Mouse (Mus musculus): ENCODE data around the gene Oat. TPM values are rescaled to one million over a fixed set of nuclear protein-coding genes. Genes with fewer than 3 reads are reported as not detected.

The Oat gene
- total and polyA plus RNA-seq, 2 experiments from 2014 or later, result 105 TPM

DNA sequence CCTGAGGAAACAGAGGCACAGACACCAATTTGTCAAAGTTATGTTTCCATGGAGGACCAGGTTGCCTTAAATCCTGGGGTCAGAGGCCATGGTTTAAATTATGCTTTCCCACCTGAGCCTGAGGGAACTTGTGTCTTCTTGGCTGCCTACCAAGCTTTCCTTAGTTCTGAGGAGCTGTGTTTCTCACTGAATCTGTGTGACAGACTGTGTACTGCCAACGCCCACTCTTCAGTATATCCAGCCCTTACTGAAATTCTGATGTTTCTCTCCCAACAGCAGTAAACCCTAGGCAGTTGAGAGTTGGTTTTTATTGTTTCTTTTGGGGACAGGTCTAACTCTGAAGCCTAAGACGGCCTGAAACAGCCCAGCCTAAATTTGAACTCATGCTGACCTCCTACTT lies 17.6 kb upstream of the Oat start:
- no peak for TF ChIP-seq CTCF (IDR thresholded peaks at IDR 0.05; ENCODE audit: low read depth)
- no peak overlapping the region for H3K27ac ChIP-seq (ENCODE audit: low read depth, low read length)
- H3K9ac ChIP-seq, result no peak overlapping the region
- H3K4me2 ChIP-seq (ENCODE audit: low read depth), result no peak overlapping the region
- ATAC-seq (no peak), DNase-seq (no peak)
- WGBS, result 60% methylated on average over 2 of the region's 2 CpGs
- H3K4me3 ChIP-seq (ENCODE audit: low read depth, low read length), result no peak overlapping the region
- H3K27me3 ChIP-seq (ENCODE audit: insufficient read depth, low read length), result peaks cover 26% of the 10 kb centered on the region
- H3K36me3 ChIP-seq (ENCODE audit: insufficient read depth), result no peaks in the 10 kb centered on the region
- H3K4me1 ChIP-seq (ENCODE audit: insufficient read depth), result peaks cover 8% of the 10 kb centered on the region; the same call in 1 of the 2 replicates
- H3K9me3 ChIP-seq (ENCODE audit: low read length), result no peaks in the 10 kb centered on the region

DNA sequence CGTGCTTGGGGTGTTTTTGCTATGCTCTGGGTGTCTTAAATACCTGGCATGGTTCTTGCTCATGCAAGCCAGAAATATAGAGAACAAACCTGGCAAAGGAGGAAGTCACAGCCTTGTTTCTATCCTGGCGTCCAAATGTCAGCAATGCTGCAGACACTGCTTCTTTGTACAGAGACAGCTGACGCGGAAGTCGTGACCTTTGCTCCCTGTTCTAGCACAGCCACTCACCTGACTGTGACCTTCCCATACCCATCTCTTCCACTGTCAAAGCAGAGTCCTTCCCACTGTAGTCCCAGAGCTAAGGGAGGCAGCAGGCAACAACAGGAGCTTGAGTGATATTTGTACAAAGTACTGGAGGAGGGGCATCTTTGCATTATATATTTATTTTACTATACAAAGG lies 13.4 kb upstream of the Oat start:
- no peaks in the 10 kb centered on the region for H3K9me3 ChIP-seq (ENCODE audit: low read length)
- ATAC-seq (no peak), DNase-seq (no peak)
- H3K4me2 ChIP-seq (ENCODE audit: low read depth), result no peak overlapping the region
- H3K9ac ChIP-seq, result no peak overlapping the region
- H3K4me3 ChIP-seq (ENCODE audit: low read depth, low read length), result no peak overlapping the region
- H3K27ac ChIP-seq (ENCODE audit: low read depth, low read length), result no peak overlapping the region
- no peak for TF ChIP-seq CTCF (IDR thresholded peaks at IDR 0.05; ENCODE audit: low read depth)
- no peaks in the 10 kb centered on the region for H3K27me3 ChIP-seq (ENCODE audit: insufficient read depth, low read length)
- 68% methylated on average over 5 of the region's 5 CpGs for WGBS
- no peaks in the 10 kb centered on the region for H3K36me3 ChIP-seq (ENCODE audit: insufficient read depth)
- H3K4me1 ChIP-seq (ENCODE audit: insufficient read depth), result no peaks in the 10 kb centered on the region

DNA sequence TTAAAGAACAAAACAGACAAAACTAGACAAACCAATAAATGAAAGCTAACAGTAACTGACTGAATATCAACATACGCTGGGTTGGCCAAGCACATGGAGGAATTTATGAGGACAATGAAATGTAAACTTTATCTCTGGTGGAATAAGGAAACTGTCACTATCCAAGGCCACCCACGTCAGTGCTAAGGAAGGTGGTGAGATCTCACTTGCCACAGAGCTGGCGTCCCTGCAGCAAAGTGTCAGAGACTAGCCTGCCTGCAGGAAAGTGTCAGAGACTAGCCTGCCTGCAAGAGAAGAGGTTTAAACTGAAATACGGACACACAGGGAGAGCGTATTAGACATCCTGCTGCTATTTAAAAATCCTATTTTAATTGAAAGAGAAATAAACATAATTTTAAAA lies 11.0 kb upstream of the Oat start:
- Histone ChIP-seq H3K27ac (ENCODE audit: low read depth, low read length) (no peak overlapping the region), H3K4me2 (ENCODE audit: low read depth) (no peak overlapping the region), H3K27me3 (ENCODE audit: insufficient read depth, low read length) (no peaks in the 10 kb centered on the region), H3K9me3 (ENCODE audit: low read length) (no peaks in the 10 kb centered on the region), H3K4me3 (ENCODE audit: low read depth, low read length) (no peak overlapping the region), H3K36me3 (ENCODE audit: insufficient read depth) (no peaks in the 10 kb centered on the region), H3K4me1 (ENCODE audit: insufficient read depth) (no peaks in the 10 kb centered on the region), H3K9ac (no peak overlapping the region)
- 71% methylated on average over 5 of the region's 5 CpGs for WGBS
- no peak for TF ChIP-seq CTCF (IDR thresholded peaks at IDR 0.05; ENCODE audit: low read depth)
- no peak for ATAC-seq
- DNase-seq, result no peak

DNA sequence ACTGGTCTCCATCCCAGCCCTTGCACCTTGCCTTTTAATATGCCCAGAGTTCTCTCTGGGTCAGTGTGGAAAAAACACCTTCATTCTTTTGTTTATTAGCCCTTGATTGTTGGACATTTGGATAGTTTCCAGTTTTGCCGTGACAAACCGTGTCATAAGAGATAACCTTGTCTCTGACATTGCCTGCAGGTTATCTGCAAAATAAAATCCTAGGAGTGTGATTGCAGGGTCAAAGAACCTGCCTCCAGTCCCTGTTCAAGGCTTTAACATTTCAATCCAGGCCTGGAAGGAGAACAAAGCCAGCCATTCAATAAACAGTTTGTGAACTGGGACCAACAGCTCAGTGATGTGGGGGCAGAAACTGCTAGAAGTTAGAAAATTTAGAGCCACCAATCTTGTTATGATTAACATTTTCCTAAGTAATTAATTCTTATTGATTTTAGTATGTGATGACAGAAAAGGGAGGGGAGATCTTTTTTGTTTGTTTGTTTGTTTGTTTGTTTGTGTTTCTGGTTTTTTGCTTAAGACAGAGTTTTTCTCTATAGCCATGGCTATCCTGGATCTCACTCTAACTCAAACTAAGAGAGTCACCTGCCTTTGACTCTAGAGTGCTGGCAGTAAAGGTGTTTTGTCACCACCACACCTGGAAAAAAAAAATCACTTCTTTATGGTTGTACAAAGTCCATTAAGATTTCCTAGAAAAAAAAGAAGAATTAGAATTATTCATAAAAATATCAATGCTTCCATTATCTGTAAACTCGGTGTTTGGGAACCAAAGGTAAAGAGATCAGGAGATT lies 9.7 kb upstream of the Oat start:
- TF ChIP-seq CTCF (IDR thresholded peaks at IDR 0.05; ENCODE audit: low read depth), result no peak
- WGBS, result 56% methylated on average over 3 of the region's 3 CpGs
- Histone ChIP-seq H3K36me3 (ENCODE audit: insufficient read depth) (no peaks in the 10 kb centered on the region), H3K9ac (no peak overlapping the region), H3K27ac (ENCODE audit: low read depth, low read length) (no peak overlapping the region), H3K27me3 (ENCODE audit: insufficient read depth, low read length) (no peaks in the 10 kb centered on the region), H3K4me1 (ENCODE audit: insufficient read depth) (no peaks in the 10 kb centered on the region), H3K4me2 (ENCODE audit: low read depth) (no peak overlapping the region), H3K4me3 (ENCODE audit: low read depth, low read length) (no peak overlapping the region), H3K9me3 (ENCODE audit: low read length) (no peaks in the 10 kb centered on the region)
- no peak for DNase-seq
- ATAC-seq, result no peak

DNA sequence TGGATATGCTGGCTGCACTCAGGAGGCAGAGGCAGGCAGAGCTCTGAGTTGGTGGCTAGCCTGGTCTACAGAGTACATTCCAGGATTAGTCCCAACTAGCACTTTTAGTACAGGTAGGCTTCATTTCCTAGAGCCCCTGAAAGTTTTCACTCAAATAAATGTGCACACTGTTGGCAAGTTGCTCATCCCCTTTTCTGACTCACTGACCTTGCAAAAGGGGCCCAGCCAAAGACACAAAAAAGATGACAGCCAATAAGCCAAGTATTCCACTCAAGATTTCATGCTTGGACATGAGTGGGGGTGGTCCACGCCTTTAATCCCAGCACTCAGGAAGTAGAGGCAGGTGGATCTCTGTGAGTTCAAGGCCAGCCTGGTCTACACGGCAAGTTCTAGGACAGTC lies 5.2 kb upstream of the Oat start:
- Histone ChIP-seq H3K4me2 (ENCODE audit: low read depth) (no peak overlapping the region), H3K4me3 (ENCODE audit: low read depth, low read length) (no peak overlapping the region), H3K9ac (no peak overlapping the region), H3K27ac (ENCODE audit: low read depth, low read length) (no peak overlapping the region), H3K4me1 (ENCODE audit: insufficient read depth) (no peaks in the 10 kb centered on the region), H3K9me3 (ENCODE audit: low read length) (no peaks in the 10 kb centered on the region), H3K27me3 (ENCODE audit: insufficient read depth, low read length) (peaks cover 4% of the 10 kb centered on the region; the same call in 1 of the 2 replicates), H3K36me3 (ENCODE audit: insufficient read depth) (no peaks in the 10 kb centered on the region)
- TF ChIP-seq CTCF (IDR thresholded peaks at IDR 0.05; ENCODE audit: low read depth), result no peak
- WGBS, result 92% methylated on average over 2 of the region's 2 CpGs
- ATAC-seq (no peak), DNase-seq (no peak)

DNA sequence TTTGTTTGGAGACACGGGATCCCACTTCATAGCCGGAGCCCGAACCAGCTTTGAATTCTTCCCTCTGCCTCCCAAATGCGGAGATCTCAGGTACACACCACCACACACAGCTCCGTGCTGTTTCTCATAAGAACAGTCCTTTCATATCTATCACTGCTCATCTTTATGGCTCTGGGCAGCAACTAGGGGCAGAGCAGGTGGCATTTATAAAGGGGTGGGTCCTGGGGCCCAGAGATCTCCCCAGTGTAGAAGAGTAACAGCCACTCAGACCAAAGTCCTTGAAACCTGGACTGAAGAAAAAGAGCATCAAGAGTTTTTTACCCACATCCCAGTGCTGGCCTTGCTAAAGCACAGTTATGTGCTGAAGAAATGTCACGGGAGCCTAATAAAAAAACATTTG lies 4.3 kb upstream of the Oat start:
- Histone ChIP-seq H3K9ac (no peak overlapping the region), H3K4me3 (ENCODE audit: low read depth, low read length) (no peak overlapping the region), H3K4me1 (ENCODE audit: insufficient read depth) (peaks cover under 1% of the 10 kb centered on the region; the same call in 1 of the 2 replicates), H3K27ac (ENCODE audit: low read depth, low read length) (no peak overlapping the region), H3K4me2 (ENCODE audit: low read depth) (no peak overlapping the region), H3K36me3 (ENCODE audit: insufficient read depth) (no peaks in the 10 kb centered on the region), H3K27me3 (ENCODE audit: insufficient read depth, low read length) (peaks cover 4% of the 10 kb centered on the region; the same call in 1 of the 2 replicates), H3K9me3 (ENCODE audit: low read length) (no peaks in the 10 kb centered on the region)
- 83% methylated on average over 6 of the region's 6 CpGs for WGBS
- no peak for DNase-seq
- no peak for ATAC-seq
- TF ChIP-seq CTCF (IDR thresholded peaks at IDR 0.05; ENCODE audit: low read depth), result no peak

DNA sequence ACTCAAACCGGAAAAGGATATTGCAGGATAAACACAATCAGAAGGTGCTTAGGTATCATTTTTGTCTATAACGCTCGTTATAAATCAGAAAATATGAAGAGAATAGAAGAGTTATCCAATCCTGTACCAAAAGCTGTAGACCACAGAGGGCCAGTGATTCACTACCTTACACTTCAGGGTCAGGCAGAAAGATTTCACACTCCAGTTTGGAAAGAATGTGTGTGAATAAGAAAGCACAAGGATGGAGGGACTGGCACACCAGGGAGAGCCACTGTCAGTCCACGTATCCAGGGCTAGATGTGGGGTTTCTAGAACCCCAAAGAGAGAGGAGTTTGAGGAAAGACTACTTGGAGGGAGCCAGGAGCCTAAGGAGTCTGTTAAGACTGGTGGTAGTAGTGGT lies 693 bp upstream of the Oat start:
- Histone ChIP-seq H3K4me2 (ENCODE audit: low read depth) (no peak overlapping the region), H3K27me3 (ENCODE audit: insufficient read depth, low read length) (peaks cover 4% of the 10 kb centered on the region; the same call in 1 of the 2 replicates), H3K27ac (ENCODE audit: low read depth, low read length) (no peak overlapping the region), H3K9me3 (ENCODE audit: low read length) (no peaks in the 10 kb centered on the region), H3K9ac (no peak overlapping the region), H3K36me3 (ENCODE audit: insufficient read depth) (no peaks in the 10 kb centered on the region), H3K4me1 (ENCODE audit: insufficient read depth) (peaks cover 5% of the 10 kb centered on the region; the same call in 1 of the 2 replicates), H3K4me3 (ENCODE audit: low read depth, low read length) (no peak overlapping the region)
- 60% methylated on average over 4 of the region's 4 CpGs for WGBS
- no peak for TF ChIP-seq CTCF (IDR thresholded peaks at IDR 0.05; ENCODE audit: low read depth)
- ATAC-seq (no peak), DNase-seq (no peak)

Measured in forebrain, postnatal 0 days (tissue).